Mouse (Mus musculus): ENCODE results near the gene Magix. TPM values are rescaled to one million over a fixed set of nuclear protein-coding genes. Genes with fewer than 3 reads are reported as not detected.
"Not testable (repeated sequence)": the region's sequence is repeated elsewhere in the genome, so short reads cannot be mapped to it uniquely, and the experiment has no call there.

Gene Magix
- polyA plus RNA-seq, 1 experiment from 2014 or later, result 0.13 TPM

GRCm38 (mm10) chrX:7716058-7716457 lies 35.0 kb upstream of the Magix start:
- WGBS, result 28% methylated on average over 1 of the region's 1 CpGs
- not testable (repeated sequence) for H3K4me1 ChIP-seq (ENCODE audit: control insufficient read depth, insufficient read depth, low read length); H3K36me3 ChIP-seq (ENCODE audit: control insufficient read depth, insufficient read depth, low read length); ATAC-seq; H3K9ac ChIP-seq (ENCODE audit: low read depth, low read length); H3K4me3 ChIP-seq (ENCODE audit: low read depth, low read length); H3K27ac ChIP-seq (ENCODE audit: low read length); H3K9me3 ChIP-seq (replicated peaks; ENCODE audit: control insufficient read depth, low read length, poor library complexity, severe bottlenecking); H3K4me2 ChIP-seq (ENCODE audit: low read length); H3K27me3 ChIP-seq (ENCODE audit: control insufficient read depth, insufficient read depth, low read depth, low read length)

GRCm38 (mm10) chrX:7714135-7714899 lies 33.3 kb upstream of the Magix start, which contains the start of gene Wdr45:
Gene Wdr45 (plus strand): TSS chrX:7714333.
- not testable (repeated sequence) for H3K9ac ChIP-seq (ENCODE audit: low read depth, low read length); H3K36me3 ChIP-seq (ENCODE audit: control insufficient read depth, insufficient read depth, low read length); H3K27ac ChIP-seq (ENCODE audit: low read length); H3K4me1 ChIP-seq (ENCODE audit: control insufficient read depth, insufficient read depth, low read length); H3K27me3 ChIP-seq (ENCODE audit: control insufficient read depth, insufficient read depth, low read depth, low read length); H3K9me3 ChIP-seq (replicated peaks; ENCODE audit: control insufficient read depth, low read length, poor library complexity, severe bottlenecking)
- 26% methylated on average over 35 of the region's 60 CpGs for WGBS
- Histone ChIP-seq H3K4me2 (ENCODE audit: low read length) (peak within 1 kb of the TSS; percentile 43), H3K4me3 (ENCODE audit: low read depth, low read length) (peak within 1 kb of the TSS; percentile 34)
- ATAC-seq, result peak; percentile 98

- not testable (repeated sequence) for H3K27ac ChIP-seq (ENCODE audit: low read length); H3K36me3 ChIP-seq (ENCODE audit: control insufficient read depth, insufficient read depth, low read length); H3K4me1 ChIP-seq (ENCODE audit: control insufficient read depth, insufficient read depth, low read length); ATAC-seq; H3K27me3 ChIP-seq (ENCODE audit: control insufficient read depth, insufficient read depth, low read depth, low read length); H3K9me3 ChIP-seq (replicated peaks; ENCODE audit: control insufficient read depth, low read length, poor library complexity, severe bottlenecking); H3K9ac ChIP-seq (ENCODE audit: low read depth, low read length)
- 30% methylated on average over 4 of the region's 12 CpGs for WGBS
- Histone ChIP-seq H3K4me3 (ENCODE audit: low read depth, low read length) (peak overlapping the region; percentile 34), H3K4me2 (ENCODE audit: low read length) (peak overlapping the region; percentile 43)
Measured at GRCm38 (mm10) chrX:7713764-7714134, 32.7 kb upstream of the Magix start.

GRCm38 (mm10) chrX:7696954-7697381 lies 15.9 kb upstream of the Magix start, which contains the start of gene Gpkow:
Gene Gpkow (plus strand): TSS chrX:7697131.
- ATAC-seq, result peak; percentile 97
- WGBS, result 15% methylated on average over 33 of the region's 33 CpGs
- H3K27ac ChIP-seq (ENCODE audit: low read length), result peak within 1 kb of the TSS; percentile 70

GRCm38 (mm10) chrX:7696520-7696919 lies 15.5 kb upstream of the Magix start:
- Histone ChIP-seq H3K4me2 (ENCODE audit: low read length) (peak overlapping the region; percentile 39; the same call in 1 of the 2 replicates), H3K27ac (ENCODE audit: low read length) (no peak overlapping the region), H3K4me3 (ENCODE audit: low read depth, low read length) (0 out of 2 replicates have a peak overlapping the region, but pooled peaks have one; percentile 8), H3K4me1 (ENCODE audit: control insufficient read depth, insufficient read depth, low read length) (peaks cover 3% of the 10 kb centered on the region; the same call in 1 of the 2 replicates), H3K36me3 (ENCODE audit: control insufficient read depth, insufficient read depth, low read length) (no peaks in the 10 kb centered on the region), H3K27me3 (ENCODE audit: control insufficient read depth, insufficient read depth, low read depth, low read length) (no peaks in the 10 kb centered on the region), H3K9ac (ENCODE audit: low read depth, low read length) (no peak overlapping the region), H3K9me3 (replicated peaks; ENCODE audit: control insufficient read depth, low read length, poor library complexity, severe bottlenecking) (no peaks in the 10 kb centered on the region)
- ATAC-seq, result peak; percentile 77
- 45% methylated on average over 6 of the region's 6 CpGs for WGBS

More at GRCm38 (mm10) chrX:7696954-7697381, 15.9 kb upstream of the Magix start, which contains the start of gene Gpkow:
- Histone ChIP-seq H3K9me3 (replicated peaks; ENCODE audit: control insufficient read depth, low read length, poor library complexity, severe bottlenecking) (no peaks in the 10 kb centered on the region), H3K4me2 (ENCODE audit: low read length) (peak within 1 kb of the TSS; percentile 66), H3K4me1 (ENCODE audit: control insufficient read depth, insufficient read depth, low read length) (peaks cover 3% of the 10 kb centered on the region; the same call in 1 of the 2 replicates), H3K36me3 (ENCODE audit: control insufficient read depth, insufficient read depth, low read length) (no peaks in the 10 kb centered on the region), H3K27me3 (ENCODE audit: control insufficient read depth, insufficient read depth, low read depth, low read length) (no peaks in the 10 kb centered on the region), H3K4me3 (ENCODE audit: low read depth, low read length) (peak within 1 kb of the TSS; percentile 55), H3K9ac (ENCODE audit: low read depth, low read length) (peak within 1 kb of the TSS; percentile 55)

GRCm38 (mm10) chrX:7692862-7693261 lies 11.8 kb upstream of the Magix start:
- WGBS, result 38% methylated on average over 4 of the region's 4 CpGs
- H3K27me3 ChIP-seq (ENCODE audit: control insufficient read depth, insufficient read depth, low read depth, low read length), result no peaks in the 10 kb centered on the region
- no peaks in the 10 kb centered on the region for H3K36me3 ChIP-seq (ENCODE audit: control insufficient read depth, insufficient read depth, low read length)
- no peak overlapping the region for H3K4me3 ChIP-seq (ENCODE audit: low read depth, low read length)
- H3K9me3 ChIP-seq (replicated peaks; ENCODE audit: control insufficient read depth, low read length, poor library complexity, severe bottlenecking), result no peaks in the 10 kb centered on the region
- no peak overlapping the region for H3K27ac ChIP-seq (ENCODE audit: low read length)
- H3K9ac ChIP-seq (ENCODE audit: low read depth, low read length), result no peak overlapping the region
- ATAC-seq, result no peak
- H3K4me1 ChIP-seq (ENCODE audit: control insufficient read depth, insufficient read depth, low read length), result peaks cover 3% of the 10 kb centered on the region; the same call in 1 of the 2 replicates
- no peak overlapping the region for H3K4me2 ChIP-seq (ENCODE audit: low read length)

GRCm38 (mm10) chrX:7690486-7690885 lies 9.4 kb upstream of the Magix start:
- 77% methylated on average over 3 of the region's 3 CpGs for WGBS
- Histone ChIP-seq H3K4me1 (ENCODE audit: control insufficient read depth, insufficient read depth, low read length) (no peaks in the 10 kb centered on the region), H3K27ac (ENCODE audit: low read length) (no peak overlapping the region), H3K36me3 (ENCODE audit: control insufficient read depth, insufficient read depth, low read length) (no peaks in the 10 kb centered on the region), H3K4me2 (ENCODE audit: low read length) (no peak overlapping the region), H3K27me3 (ENCODE audit: control insufficient read depth, insufficient read depth, low read depth, low read length) (no peaks in the 10 kb centered on the region), H3K4me3 (ENCODE audit: low read depth, low read length) (no peak overlapping the region), H3K9me3 (replicated peaks; ENCODE audit: control insufficient read depth, low read length, poor library complexity, severe bottlenecking) (no peaks in the 10 kb centered on the region), H3K9ac (ENCODE audit: low read depth, low read length) (no peak overlapping the region)
- ATAC-seq, result no peak

GRCm38 (mm10) chrX:7688321-7688720 lies 7.3 kb upstream of the Magix start:
- no peaks in the 10 kb centered on the region for H3K36me3 ChIP-seq (ENCODE audit: control insufficient read depth, insufficient read depth, low read length)
- WGBS, result 100% methylated on average over 2 of the region's 2 CpGs
- no peak overlapping the region for H3K4me2 ChIP-seq (ENCODE audit: low read length)
- no peaks in the 10 kb centered on the region for H3K4me1 ChIP-seq (ENCODE audit: control insufficient read depth, insufficient read depth, low read length)
- H3K4me3 ChIP-seq (ENCODE audit: low read depth, low read length), result no peak overlapping the region
- ATAC-seq, result no peak
- no peaks in the 10 kb centered on the region for H3K27me3 ChIP-seq (ENCODE audit: control insufficient read depth, insufficient read depth, low read depth, low read length)
- no peak overlapping the region for H3K9ac ChIP-seq (ENCODE audit: low read depth, low read length)
- no peak overlapping the region for H3K27ac ChIP-seq (ENCODE audit: low read length)
- no peaks in the 10 kb centered on the region for H3K9me3 ChIP-seq (replicated peaks; ENCODE audit: control insufficient read depth, low read length, poor library complexity, severe bottlenecking)

- no peaks in the 10 kb centered on the region for H3K27me3 ChIP-seq (ENCODE audit: control insufficient read depth, insufficient read depth, low read depth, low read length)
- 0 out of 2 replicates have a peak, but pooled peaks have one; percentile 34 for ATAC-seq
- H3K9ac ChIP-seq (ENCODE audit: low read depth, low read length), result no peak overlapping the region
- no peaks in the 10 kb centered on the region for H3K9me3 ChIP-seq (replicated peaks; ENCODE audit: control insufficient read depth, low read length, poor library complexity, severe bottlenecking)
- no peaks in the 10 kb centered on the region for H3K4me1 ChIP-seq (ENCODE audit: control insufficient read depth, insufficient read depth, low read length)
- peak overlapping the region; percentile 27 for H3K4me3 ChIP-seq (ENCODE audit: low read depth, low read length)
- no peaks in the 10 kb centered on the region for H3K36me3 ChIP-seq (ENCODE audit: control insufficient read depth, insufficient read depth, low read length)
- no peak overlapping the region for H3K27ac ChIP-seq (ENCODE audit: low read length)
- 23% methylated on average over 12 of the region's 12 CpGs for WGBS
- H3K4me2 ChIP-seq (ENCODE audit: low read length), result peak overlapping the region; percentile 57
Measured at GRCm38 (mm10) chrX:7680057-7680412, 1.0 kb downstream of the Magix start.
